Mouse (Mus musculus): ENCODE results near the gene Rab11fip4.

Rab11fip4 gene

DNA sequence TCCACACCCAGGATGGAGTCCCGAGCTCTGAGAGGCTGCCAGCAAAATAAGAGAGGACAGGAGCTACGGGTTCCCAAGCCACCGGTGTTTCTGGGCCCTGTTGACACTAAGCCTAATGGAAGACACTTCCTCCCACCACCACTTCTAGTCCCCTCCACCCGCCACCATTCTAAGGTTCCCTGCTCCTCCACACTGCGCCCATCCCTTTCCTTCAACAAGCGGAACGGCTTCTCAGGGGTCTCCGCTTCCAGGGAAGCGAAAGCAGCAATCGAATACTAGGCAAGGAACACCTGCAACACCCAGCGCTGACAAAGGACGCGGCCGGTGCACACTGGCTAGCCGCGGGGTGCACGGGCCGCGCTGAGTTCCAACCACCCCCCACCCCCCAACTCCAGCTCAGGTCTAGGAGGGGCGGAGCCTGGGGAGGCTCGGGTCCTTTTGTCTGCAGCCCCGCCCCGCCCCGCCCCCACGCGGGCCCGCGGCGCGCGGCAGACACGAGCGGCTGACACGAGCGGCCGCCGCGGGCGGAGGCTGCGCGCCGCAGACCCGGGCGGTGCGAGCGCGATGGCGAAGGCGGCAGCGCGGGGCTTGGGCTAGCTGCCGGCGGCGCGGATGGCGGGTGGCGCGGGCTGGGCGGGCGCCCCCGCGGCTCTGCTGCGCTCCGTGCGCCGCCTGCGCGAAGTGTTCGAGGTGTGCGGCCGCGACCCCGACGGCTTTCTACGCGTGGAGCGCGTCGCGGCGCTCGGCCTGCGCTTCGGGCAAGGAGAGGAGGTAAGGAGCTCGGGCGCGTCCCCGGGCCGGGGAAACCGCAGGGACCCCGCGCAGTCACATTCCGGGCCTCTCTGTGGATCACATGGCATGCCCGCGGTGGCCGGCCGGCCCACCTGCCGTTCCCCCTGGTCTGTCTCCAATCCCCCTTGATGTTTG, at the start of gene Rab11fip4:
Gene Rab11fip4 (plus strand): TSS at position 549 of the 927 bp plus-strand sequence.
- peak; percentile 75 for DNase-seq (ENCODE audit: low read depth, low spot score)

DNA sequence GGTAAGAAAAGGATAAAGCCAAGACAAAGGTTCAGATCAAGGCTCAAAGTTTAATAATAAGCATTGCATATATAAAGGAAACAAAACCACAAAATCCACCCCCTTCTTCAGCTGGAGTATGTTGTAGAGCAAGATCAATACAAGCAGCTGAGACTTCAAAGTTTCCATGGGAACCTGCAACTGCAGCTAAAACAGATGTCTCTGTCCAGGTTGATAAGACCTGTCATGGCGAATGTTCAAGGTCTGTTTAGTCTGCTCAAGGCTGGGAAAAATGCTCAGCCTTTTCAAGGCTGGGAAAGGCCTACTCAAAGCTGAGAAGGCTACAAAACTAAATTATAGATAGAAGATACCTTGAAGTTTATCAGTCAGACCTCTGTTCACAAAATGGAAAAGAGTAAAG, 38.4 kb upstream of the Rab11fip4 start:
- no peak for DNase-seq (ENCODE audit: low read depth, low spot score)

DNA sequence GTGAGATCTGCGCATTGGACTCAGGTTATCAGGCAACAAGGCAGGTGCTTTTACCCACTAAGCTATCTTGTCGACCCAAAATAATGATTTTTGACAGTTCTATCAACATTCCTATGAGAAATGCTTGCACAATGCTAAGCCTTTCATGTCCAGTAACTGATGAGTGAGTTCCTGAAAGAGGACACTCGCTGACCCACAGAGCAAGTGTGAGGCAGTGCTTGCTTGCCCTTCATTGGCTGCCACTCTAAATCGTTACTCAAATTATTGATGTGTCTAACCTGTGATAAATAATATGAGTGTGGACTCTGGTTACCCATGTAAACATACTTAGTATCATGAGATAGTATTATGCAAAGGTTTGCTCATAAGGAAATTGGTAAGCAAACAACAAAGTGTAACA, 30.5 kb upstream of the Rab11fip4 start:
- DNase-seq (ENCODE audit: low read depth, low spot score), result no peak

DNA sequence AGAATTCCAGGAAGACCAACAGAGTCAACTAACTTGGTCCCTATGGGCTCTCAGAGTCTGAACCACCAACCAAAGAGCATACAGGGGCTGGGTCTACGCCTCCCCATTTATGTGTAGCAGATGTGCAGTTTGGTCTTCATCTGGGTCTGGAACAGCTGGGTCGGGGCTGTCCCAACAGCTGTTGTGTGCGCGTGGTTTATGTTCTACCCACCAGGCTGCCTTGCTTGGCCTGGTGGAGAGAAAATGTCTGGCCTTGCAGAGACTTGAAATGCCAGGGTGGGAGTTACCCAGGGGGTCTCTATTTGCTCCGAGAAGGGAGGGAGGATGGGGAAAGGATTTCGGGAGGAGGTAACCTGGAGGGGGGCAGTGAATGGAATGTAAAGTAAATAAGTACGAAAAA, 27.5 kb upstream of the Rab11fip4 start:
- DNase-seq (ENCODE audit: low read depth, low spot score), result no peak

DNA sequence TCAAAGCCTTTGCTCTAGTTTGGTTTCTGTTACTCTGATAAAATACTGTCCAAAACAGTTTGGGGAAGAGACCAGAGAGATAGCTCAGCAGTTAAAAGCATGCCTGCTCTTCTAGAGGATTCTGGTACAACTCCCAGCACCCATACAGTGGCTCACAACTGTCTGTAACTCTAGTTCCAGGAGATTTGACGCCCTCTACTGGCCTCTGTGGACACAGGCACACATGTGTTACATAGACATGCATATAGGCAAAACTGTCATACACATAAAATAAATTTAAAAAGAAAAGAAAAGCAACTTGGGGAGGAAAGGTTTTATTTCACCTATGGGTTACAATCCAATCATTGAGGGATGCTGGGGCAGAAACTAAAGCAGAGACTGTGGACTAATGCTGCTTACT, 24.1 kb upstream of the Rab11fip4 start:
- DNase-seq (ENCODE audit: low read depth, low spot score), result peak; percentile 26

DNA sequence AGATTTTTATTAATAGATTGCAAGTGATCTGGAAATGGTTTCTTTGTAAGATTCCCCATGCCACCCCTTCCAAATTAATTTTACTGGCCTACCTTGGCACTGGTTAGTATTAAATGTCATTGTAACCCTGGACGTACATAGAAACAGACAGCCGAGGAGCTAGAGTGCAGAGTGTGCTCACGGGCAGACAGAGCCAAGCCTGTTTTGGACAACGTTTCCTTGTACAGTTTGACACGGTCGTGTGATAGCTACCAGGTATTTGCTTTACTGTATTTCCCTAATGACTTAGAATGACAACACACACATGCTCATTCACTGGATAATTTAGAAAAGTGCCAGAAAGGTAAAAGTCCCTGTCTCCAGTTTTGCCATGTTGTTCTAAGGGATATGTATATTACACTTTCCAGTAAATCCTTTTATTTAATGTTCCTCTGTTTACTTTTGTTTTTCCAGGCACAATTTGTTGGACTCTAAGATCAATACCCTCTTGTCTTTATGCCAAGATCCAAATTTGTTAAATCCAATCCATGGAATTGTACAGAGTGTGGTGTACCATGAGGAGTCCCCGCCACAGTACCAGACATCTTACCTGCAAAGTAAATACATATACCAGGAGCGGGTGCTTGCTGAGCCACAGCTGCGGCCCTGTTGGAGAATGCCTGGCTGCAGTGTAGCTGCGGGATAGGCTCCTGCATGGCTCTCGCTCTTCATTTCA, 22.7 kb upstream of the Rab11fip4 start:
- DNase-seq (ENCODE audit: low read depth, low spot score), result no peak

DNA sequence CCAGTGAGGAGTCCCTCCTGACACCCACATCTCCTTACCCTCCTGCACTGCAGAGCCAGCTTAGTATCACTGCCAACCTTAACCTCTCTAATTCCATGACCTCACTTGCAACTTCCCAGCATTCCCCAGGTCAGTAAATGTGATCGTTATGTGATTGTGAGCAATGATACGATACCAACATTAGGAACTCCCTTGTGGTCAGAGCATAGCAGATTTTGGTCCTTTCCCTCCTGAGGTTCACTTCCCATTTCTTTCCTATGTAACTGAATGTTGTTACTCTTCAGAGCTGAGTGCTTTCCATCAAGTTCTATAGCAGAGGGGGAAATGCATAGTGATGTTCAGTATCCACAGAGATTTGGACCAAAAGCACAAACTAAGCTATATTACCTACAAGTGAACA, 20.7 kb upstream of the Rab11fip4 start:
- DNase-seq (ENCODE audit: low read depth, low spot score), result no peak

DNA sequence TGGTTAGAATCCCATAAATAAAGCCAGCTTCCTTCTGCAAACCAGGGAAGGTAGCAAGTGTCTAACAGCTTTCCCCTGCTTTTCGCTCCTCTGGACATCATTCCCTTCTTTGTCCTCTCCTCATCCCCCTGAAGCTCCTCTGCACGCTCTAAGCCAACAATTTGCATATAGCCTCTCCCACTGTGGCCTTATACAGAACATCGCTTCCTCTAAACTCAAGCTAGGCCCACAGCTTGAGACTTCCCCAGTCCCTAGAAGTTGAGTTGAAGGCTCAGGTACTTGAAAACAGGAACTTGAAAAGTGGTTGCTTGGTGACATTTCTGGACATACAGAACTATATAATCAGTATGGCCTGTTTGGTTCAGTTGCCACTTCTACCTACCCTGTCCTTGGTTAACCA, 17.2 kb upstream of the Rab11fip4 start:
- DNase-seq (ENCODE audit: low read depth, low spot score), result no peak

DNA sequence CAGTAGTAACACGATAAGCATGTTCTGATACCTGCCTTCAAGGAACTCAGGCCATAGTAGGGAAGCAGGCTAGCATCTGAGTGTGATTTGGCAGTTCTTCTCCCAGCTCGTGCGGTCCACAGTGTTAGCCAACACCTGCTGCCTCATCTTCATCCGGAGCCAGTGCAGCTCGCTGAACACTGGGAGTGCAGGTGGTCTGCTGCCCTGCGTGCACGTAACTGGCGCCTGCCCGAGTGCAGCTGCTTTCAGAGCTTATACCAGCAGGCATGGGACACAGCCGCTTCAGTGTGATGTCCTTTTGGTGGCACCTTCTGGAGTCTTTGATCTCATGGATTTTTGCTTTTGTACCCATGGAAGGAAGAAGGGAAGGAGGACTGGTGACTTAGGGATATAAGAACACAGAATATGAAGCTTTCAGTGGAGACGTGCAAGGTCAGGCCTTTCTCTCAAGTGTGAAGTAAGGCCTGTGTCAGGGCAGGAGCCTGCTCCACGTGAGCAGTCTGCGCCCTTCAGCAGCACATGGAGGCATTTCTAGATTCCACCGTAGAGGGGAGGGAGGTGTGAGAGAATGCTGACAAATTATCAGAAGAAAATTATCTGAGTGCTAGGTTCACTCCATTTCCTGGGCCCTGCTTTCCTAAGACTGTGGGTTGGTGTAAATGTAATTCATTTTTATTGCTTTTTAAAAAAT, 15.5 kb upstream of the Rab11fip4 start:
- no peak for DNase-seq (ENCODE audit: low read depth, low spot score)

DNA sequence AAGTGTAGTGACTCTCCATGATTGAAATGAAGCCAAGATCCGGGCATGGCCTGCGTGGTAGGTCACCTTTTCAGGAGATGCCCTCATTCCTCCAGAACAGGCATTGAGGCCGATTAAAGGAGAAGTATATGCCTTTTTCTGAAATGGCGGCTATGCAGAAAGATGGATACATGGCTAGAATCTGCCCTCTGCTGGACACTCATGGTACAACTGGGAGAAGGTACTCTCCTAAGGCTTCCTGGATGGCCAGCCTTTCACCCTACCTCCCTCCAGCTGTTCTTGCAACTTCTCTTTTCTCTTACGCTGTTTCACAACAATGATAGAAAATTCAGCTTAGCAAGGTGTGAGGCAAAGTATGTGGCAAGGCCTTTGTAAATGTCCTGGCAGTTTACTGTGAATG, 13.3 kb upstream of the Rab11fip4 start:
- DNase-seq (ENCODE audit: low read depth, low spot score), result peak; percentile 80

DNA sequence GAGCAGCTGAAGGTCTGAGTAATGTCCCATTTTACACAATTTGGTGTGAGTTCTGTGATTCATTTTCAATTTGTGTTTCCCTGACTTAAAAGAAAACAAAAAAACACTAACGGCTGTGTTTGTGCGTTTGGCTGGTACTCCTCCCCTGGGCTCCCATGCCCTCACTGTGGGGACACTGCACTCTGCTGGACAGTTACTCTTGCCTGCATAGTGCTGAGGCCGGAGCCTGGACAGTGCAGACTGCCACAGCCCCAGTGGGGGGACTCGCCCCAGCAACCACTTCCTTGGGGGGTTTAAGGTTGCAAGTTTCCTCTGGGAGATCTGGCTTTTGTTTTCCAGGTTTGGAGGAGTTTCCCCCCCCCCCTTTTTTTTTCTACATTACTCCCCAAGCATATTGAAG, 10.4 kb upstream of the Rab11fip4 start:
- no peak for DNase-seq (ENCODE audit: low read depth, low spot score)

DNA sequence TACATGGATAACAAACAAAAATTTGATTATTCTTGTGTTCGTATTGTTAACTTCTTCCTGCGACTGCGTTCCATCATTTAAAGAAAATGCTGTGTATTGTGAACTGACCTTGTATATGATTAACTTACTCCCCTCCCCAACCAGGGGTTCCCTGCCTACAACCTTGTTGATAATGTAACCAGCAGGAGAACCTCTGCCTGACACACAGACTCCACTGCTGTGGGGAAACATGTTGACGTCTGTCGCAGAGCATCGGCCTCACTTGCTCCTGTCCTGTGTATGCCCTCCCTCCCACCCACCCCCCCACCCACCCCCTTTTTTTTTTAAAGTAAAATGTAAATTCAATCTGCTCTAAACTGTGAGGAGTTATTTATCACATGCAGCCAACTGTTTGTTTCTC, 9.8 kb upstream of the Rab11fip4 start:
- no peak for DNase-seq (ENCODE audit: low read depth, low spot score)

DNA sequence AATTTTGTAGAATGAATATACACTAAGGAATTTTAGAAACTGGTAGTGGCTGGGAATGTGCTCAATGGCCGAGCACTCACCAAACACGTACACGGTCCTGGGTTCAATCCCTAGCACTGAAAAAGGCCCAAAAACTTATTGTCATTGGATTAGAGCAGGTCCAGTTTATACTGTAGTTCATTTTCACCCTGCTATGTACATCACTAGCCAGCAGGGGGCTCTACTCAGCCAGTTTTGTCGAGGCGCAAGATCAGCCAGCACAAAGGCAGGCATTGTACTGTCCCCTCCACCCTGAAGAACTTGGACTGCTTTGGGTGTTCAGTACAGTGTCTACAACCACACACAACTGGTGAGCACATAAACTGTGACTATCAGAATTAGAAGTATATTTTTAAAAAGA, 6.8 kb upstream of the Rab11fip4 start:
- peak; percentile 77 for DNase-seq (ENCODE audit: low read depth, low spot score)

DNA sequence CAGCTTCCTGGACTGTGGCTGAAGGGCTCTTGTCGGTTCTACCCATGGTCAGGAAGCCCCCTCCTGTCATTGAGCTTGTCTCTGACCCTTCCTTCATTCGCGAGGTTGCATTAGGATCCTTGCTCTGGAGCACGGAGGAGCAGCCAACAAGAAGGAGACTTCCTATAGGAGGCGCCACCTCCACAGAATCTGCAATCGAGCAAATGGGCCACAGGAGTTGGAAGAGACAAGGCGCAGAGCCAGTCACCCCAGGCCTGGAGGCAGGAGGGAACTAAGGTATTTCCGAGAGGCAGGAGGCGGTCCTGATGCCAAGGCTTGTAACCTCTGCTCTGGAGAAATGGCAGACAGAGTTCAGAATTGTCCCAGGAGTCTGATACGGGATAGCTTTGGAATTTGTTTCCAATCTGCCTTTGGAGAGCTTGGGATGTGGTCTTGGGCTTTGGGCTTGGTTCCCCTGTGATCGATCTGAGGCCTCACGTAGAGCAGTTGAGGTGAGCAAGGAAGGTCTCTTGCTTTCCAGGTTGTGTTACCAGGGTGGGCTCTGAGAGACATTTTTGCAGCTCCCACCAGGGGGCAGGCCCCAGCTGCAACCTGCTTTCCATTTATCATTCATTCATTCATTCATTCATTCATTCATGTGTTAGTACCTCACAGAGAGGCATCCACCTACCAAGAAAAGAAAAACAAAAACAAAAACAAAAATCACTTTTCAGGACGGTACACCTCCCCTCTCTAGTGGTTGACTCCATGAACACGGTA, 1.5 kb upstream of the Rab11fip4 start:
- DNase-seq (ENCODE audit: low read depth, low spot score), result peak; percentile 79

DNA sequence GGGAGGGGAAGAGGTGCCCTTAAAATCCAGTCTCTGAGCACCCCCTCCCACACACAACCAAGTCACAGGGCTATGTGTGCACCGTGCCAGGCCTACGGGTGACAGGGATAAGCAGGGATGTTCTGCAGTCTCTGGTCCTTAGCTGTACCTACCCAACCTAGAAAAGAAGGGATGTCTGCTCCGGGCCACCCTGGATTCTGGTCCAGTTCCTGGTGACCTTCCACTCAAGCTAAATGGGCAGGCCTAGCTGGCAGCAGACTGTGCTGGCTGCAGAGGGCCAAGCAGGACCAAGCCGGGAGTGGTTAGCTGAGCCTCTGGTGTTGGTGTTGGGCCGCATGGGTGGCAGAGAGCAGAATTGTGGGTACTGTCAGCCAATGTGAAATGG, 571 bp downstream of the Rab11fip4 start:
- no peak for DNase-seq (ENCODE audit: low read depth, low spot score)

DNA sequence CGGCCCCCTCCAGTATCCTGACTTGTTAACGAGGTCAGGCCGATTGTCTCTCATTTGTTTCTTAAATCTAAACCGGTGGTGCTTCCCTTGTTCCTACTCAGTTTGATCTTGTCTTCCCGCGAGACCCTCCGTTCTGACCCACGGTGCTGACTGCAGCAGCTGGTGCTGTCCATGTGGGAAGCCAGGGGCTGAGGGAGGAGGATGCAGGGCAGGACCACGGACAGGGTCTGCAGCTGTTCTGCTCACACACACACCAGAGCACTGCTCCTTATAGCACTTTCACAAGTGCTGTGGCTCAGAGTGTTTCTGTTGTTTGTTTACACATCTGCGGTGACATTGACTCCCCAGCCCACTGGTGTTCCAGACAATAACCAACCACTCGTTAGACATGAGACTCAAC, 2.5 kb downstream of the Rab11fip4 start:
- peak; percentile 72 for DNase-seq (ENCODE audit: low read depth, low spot score)

DNA sequence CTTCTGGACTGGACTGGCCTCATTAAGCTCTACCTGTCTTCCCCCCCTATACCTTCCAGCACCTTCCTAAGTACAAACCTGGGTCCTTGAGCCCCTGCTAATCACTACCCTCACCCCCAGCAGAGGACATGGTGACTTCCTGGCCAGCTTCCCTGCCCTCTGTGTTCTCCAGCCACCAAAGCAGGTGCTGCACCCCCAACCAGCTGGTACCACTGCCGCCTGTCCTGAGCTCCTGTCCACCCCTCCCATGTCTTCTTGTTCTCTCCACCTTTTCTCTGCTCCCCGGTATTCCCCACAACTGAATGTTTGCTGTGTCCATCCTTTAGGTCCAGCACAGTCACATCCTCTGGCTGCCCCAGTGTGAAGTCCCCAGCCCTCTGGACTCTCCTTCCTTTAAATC, 19.4 kb downstream of the Rab11fip4 start:
- no peak for DNase-seq (ENCODE audit: low read depth, low spot score)

DNA sequence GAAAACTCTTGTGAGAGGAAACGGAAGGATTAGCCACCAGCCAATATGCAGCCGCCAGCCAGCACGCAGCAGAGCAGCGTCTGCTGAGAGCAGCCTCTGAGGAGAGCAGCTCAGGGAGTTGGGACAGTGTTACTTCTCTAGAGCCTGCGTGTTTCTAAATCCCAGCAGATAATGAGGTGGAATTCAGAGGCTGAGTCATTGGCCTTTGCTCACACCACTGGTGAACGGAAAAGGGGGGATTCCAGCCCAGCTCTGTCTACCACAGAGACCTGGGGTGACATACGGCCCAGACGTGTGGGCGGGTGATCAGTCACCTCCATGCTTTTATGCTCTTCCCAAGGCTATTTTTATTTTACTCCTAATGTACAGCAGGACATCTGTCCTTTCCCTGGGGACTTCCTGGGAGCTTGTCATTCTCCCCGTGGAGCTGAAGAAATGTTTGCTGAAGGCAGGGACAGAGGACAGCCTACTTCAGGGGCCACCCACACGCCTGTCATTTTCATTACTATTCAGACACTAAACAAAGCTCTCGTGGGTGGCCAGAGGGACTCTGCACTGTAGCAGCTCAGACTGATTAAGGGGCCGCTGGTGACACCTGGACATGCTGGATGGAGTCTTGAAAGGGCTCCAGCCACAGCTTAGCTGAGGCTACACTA, 20.1 kb downstream of the Rab11fip4 start:
- DNase-seq (ENCODE audit: low read depth, low spot score), result no peak

DNA sequence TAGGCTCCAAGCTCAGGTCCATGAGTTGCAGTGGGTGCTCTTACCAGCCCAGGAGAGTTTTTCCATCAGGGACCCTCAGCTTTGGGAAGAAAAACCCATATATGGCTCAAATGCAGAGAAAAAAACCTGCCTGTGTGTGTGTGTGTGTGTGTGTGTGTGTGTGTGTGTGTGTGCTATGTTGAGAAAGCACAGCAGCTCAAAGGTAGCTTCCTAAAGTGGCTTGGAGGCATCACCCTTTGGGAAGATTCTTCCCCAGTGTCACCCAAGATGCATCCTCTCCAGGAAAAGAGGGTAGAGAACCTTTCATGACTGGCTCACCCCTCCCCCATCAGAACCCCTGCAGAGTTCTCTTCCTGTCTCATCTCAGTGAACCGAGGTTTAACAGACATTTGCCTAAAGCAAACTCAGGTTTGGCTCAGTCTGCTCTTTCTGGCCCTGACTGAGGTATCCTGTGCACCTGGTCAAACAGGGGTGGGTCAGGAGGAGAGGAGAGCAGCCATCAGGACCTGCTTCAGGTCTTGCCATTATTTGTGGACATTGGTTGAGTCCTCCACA, 21.1 kb downstream of the Rab11fip4 start:
- peak; percentile 47 for DNase-seq (ENCODE audit: low read depth, low spot score)

DNA sequence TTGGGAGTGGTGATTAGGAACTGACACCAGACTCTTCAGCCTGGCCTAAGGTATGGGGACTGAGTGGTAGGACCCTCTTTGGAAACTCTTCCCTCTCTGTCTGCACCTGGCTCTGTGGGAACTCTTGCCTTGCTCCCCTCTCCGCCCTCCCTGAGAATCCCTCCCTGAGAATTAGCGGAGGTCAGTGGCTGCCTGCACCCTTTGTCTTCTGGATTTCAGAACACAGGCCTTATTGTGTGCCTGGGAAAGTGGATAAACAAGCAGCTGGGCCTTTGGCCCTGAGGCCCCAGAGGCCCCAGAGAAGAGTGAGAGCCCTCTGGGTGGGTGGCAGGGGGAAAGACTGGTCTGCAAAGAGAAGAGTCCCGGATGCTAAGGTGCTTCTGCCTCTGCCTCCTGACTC, 22.1 kb downstream of the Rab11fip4 start:
- DNase-seq (ENCODE audit: low read depth, low spot score), result no peak

DNA sequence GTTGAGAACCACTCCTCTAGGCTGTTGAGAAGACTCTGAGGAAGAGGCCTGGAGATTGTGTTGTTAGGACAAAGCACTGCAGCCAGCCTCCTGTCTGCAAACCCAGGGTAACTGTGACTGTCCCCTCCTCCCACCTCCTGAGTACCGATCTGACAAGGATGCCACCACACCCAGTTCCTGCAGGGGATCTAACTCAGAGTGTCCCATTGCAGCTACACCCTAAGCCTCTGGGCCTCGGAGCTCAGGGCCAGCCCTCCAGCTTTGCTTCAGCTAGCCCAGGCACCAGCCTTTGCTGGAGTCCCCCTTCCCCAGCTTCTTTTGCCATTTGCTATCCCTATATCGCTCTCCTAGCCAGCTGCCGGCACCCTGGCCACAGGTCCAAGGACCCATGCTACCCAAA, 22.7 kb downstream of the Rab11fip4 start:
- DNase-seq (ENCODE audit: low read depth, low spot score), result peak; percentile 54
